Mouse (Mus musculus) lung, postnatal 0 days (tissue): ENCODE results near the gene Gm20403.

Source experiments
- CTCF ChIP-seq: IDR thresholded peaks from 2 replicates; pipeline ENCODE4 v1.5.1; 2016; ENCODE audit warnings: antibody characterized with exemption, mild to moderate bottlenecking
- EP300 ChIP-seq: IDR thresholded peaks from 2 replicates; pipeline ENCODE4 v1.6.1; 2016; ENCODE audit warnings: antibody characterized with exemption, mild to moderate bottlenecking, control low read depth

DNA sequence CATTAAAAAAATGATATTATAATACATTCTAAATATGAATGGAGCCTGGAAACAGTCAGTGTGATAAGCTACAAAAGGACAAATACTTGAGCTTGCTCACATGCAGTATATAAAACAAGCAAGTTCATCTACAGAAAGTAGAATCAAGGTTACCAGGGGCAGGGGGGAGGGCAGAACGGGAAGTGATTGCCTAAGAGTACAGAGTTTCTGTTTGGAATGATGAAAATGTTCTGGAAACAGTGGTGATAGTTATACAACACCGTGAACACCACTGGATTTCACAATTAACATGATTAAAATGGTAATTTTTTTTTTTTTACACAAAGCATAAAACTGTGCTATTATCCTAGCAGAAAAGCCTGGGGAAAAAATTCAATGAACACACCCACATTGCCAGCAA, 26.8 kb downstream of the Gm20403 start:
- no peak for TF ChIP-seq CTCF
- TF ChIP-seq EP300: peak; percentile 66; the same call in 1 of the 2 replicates
